17 mouse cellular contexts compared by ENCODE assay signal in genomic region chr2:12054165-12054500, GRCm38 (mm10).
A peak's percentile ranks its signal among the peaks of the same experiment; 100 is the strongest.
DNase-seq lines count a peak whose midpoint lies in the region; ATAC-seq and TF ChIP-seq lines count a peak whose summit lies in the region.
"Had no signal": no experiment of that assay in that cellular context is flagged by ENCODE, and none has a peak within 500 bp of the region (broad histone marks: within the 10 kb centered on the region; RNA-seq: fewer than 3 reads in every experiment).

No protein-coding gene starts in this region.

- H3K27ac ChIP-seq in heart, embryonic 14.5 days (replicated peaks in 1 of 2; ENCODE audit: control insufficient read depth in 1 of 2, insufficient read depth in 1 of 2, low read depth in 2 of 2, low read length in 2 of 2) = peak overlapping the region; percentile 44 to 64; a peak in 3 of 4 replicates
- no peak overlapping the region for H3K27ac ChIP-seq in limb, embryonic 11.5 days (replicated peaks; ENCODE audit: low read depth, low read length)
- H3K27ac ChIP-seq in limb, embryonic 10.5 days = no peak overlapping the region
- H3K27ac ChIP-seq in bone marrow macrophage, adult 2 months (ENCODE audit: insufficient read depth, low read depth, low read length) = 0 out of 2 replicates have a peak overlapping the region, but pooled peaks have one; percentile 94
- H3K27ac ChIP-seq in liver, embryonic 12.5 days = no peak overlapping the region
- H3K27ac ChIP-seq: hindbrain, embryonic 12.5 days; limb, embryonic 12.5 days; midbrain, embryonic 10.5 days had no signal

- ATAC-seq in heart, embryonic 14.5 days (ENCODE audit: insufficient number of reproducible peaks, insufficient read depth, low FRiP score, low read depth) = no peak
- ATAC-seq in limb, embryonic 11.5 days (ENCODE audit: insufficient number of reproducible peaks, low FRiP score, low TSS enrichment, low read depth) = no peak
- no peak for ATAC-seq in liver, embryonic 12.5 days
- ATAC-seq: forebrain, postnatal 0 days had no signal

- 37% methylated on average over 3 of the region's 3 CpGs for WGBS in heart, embryonic 14.5 days
- WGBS in limb, embryonic 11.5 days = 53% methylated on average over 3 of the region's 3 CpGs
- WGBS in limb, embryonic 10.5 days = 51% methylated on average over 3 of the region's 3 CpGs
- 28% methylated on average over 3 of the region's 3 CpGs for WGBS in liver, embryonic 12.5 days (ENCODE audit: insufficient replicate concordance)

- TF ChIP-seq POLR2A in bone marrow macrophage, adult 2 months (IDR thresholded peaks at IDR 0.05; ENCODE audit: borderline replicate concordance, low read depth, low read length) = no peak

- H3K9ac ChIP-seq in heart, embryonic 14.5 days (ENCODE audit: low read length) = no peak overlapping the region
- H3K9ac ChIP-seq in limb, embryonic 11.5 days (ENCODE audit: low read length) = no peak overlapping the region
- H3K9ac ChIP-seq in liver, embryonic 12.5 days = no peak overlapping the region
- H3K9ac ChIP-seq: forebrain, postnatal 0 days; hindbrain, embryonic 12.5 days; limb, embryonic 12.5 days; liver, embryonic 13.5 days; lung, embryonic 14.5 days had no signal

- no peaks in the 10 kb centered on the region for H3K27me3 ChIP-seq in heart, embryonic 14.5 days (ENCODE audit: control insufficient read depth, insufficient read depth, low read length)
- H3K27me3 ChIP-seq in limb, embryonic 11.5 days (ENCODE audit: control insufficient read depth, insufficient read depth, low read length) = no peaks in the 10 kb centered on the region
- peaks cover 6% of the 10 kb centered on the region; the same call in 1 of the 2 replicates for H3K27me3 ChIP-seq in limb, embryonic 10.5 days (ENCODE audit: low read depth, poor library complexity, severe bottlenecking)
- no peaks in the 10 kb centered on the region for H3K27me3 ChIP-seq in liver, embryonic 12.5 days (replicated peaks)
- H3K27me3 ChIP-seq: limb, embryonic 12.5 days; liver, embryonic 13.5 days had no signal

- intact Hi-C loops in heart, postnatal 14 days (cut with DNase I) = loop anchor here (5.0 kb wide), 1 partner anchor 248 kb away; the partner anchor contains the start of gene Itga8

- DNase-seq in heart, postnatal 14 days = no peak
- DNase-seq in limb, embryonic 11.5 days (ENCODE audit: low spot score) = peak; percentile 14
- no peak for DNase-seq in limb, embryonic 10.5 days (ENCODE audit: low spot score)
- no peak for DNase-seq in cerebellum, adult 9-11 months
- DNase-seq: cerebellum, adult 2 months; forebrain, postnatal 0 days; gastrocnemius, postnatal 36 days; kidney, adult 2 months; liver, embryonic 13.5 days; lung, postnatal 4 days had no signal

- H3K4me2 ChIP-seq in heart, embryonic 14.5 days (ENCODE audit: low read length) = no peak overlapping the region
- no peak overlapping the region for H3K4me2 ChIP-seq in limb, embryonic 11.5 days (ENCODE audit: low read depth, severe bottlenecking)
- H3K4me2 ChIP-seq in liver, embryonic 12.5 days = no peak overlapping the region
- H3K4me2 ChIP-seq: hindbrain, embryonic 12.5 days; limb, embryonic 12.5 days; liver, embryonic 13.5 days; lung, embryonic 14.5 days had no signal

- H3K4me3 ChIP-seq in heart, embryonic 14.5 days (ENCODE audit: control insufficient read depth in 1 of 2, insufficient read depth in 1 of 2, low read depth in 1 of 2, low read length in 2 of 2) = no peak overlapping the region
- H3K4me3 ChIP-seq in limb, embryonic 11.5 days (ENCODE audit: low read depth, low read length) = no peak overlapping the region
- no peak overlapping the region for H3K4me3 ChIP-seq in limb, embryonic 10.5 days
- no peak overlapping the region for H3K4me3 ChIP-seq in bone marrow macrophage, adult 2 months (ENCODE audit: insufficient read depth, low read length)
- no peak overlapping the region for H3K4me3 ChIP-seq in liver, embryonic 12.5 days
- H3K4me3 ChIP-seq: hindbrain, embryonic 12.5 days; limb, embryonic 12.5 days; liver, embryonic 13.5 days; midbrain, embryonic 10.5 days had no signal

- H3K9me3 ChIP-seq in heart, embryonic 14.5 days (ENCODE audit: control insufficient read depth, low read length) = no peaks in the 10 kb centered on the region
- H3K9me3 ChIP-seq in limb, embryonic 11.5 days (ENCODE audit: control insufficient read depth, low read length) = no peaks in the 10 kb centered on the region
- no peaks in the 10 kb centered on the region for H3K9me3 ChIP-seq in limb, embryonic 10.5 days (replicated peaks)
- H3K9me3 ChIP-seq in liver, embryonic 12.5 days (replicated peaks) = no peaks in the 10 kb centered on the region
- H3K9me3 ChIP-seq: hindbrain, embryonic 12.5 days; limb, embryonic 12.5 days; liver, embryonic 13.5 days; midbrain, embryonic 10.5 days had no signal

- peaks cover 3 to 8% of the 10 kb centered on the region in 2 experiments; a peak in 3 of 4 replicates for H3K4me1 ChIP-seq in heart, embryonic 14.5 days (ENCODE audit: control insufficient read depth in 2 of 2, insufficient read depth in 2 of 2, low read length in 2 of 2)
- no peaks in the 10 kb centered on the region for H3K4me1 ChIP-seq in limb, embryonic 11.5 days (ENCODE audit: control insufficient read depth, insufficient read depth, low read length)
- H3K4me1 ChIP-seq in limb, embryonic 10.5 days = peaks cover 6% of the 10 kb centered on the region; the same call in 1 of the 2 replicates
- H3K4me1 ChIP-seq in bone marrow macrophage, adult 2 months (ENCODE audit: control insufficient read depth, insufficient read depth, low read length) = peaks cover 27% of the 10 kb centered on the region
- H3K4me1 ChIP-seq in liver, embryonic 12.5 days = no peaks in the 10 kb centered on the region
- H3K4me1 ChIP-seq: hindbrain, embryonic 12.5 days; liver, embryonic 13.5 days; midbrain, embryonic 10.5 days had no signal

- H3K36me3 ChIP-seq in heart, embryonic 14.5 days (ENCODE audit: control insufficient read depth, insufficient read depth, low read length) = no peaks in the 10 kb centered on the region
- H3K36me3 ChIP-seq in limb, embryonic 11.5 days (ENCODE audit: control insufficient read depth, insufficient read depth, low read length) = no peaks in the 10 kb centered on the region
- H3K36me3 ChIP-seq in limb, embryonic 10.5 days = no peaks in the 10 kb centered on the region
- no peaks in the 10 kb centered on the region for H3K36me3 ChIP-seq in liver, embryonic 12.5 days
- H3K36me3 ChIP-seq: hindbrain, embryonic 12.5 days; limb, embryonic 12.5 days; liver, embryonic 13.5 days; midbrain, embryonic 10.5 days had no signal

- TF ChIP-seq CTCF in bone marrow macrophage, adult 2 months (IDR thresholded peaks at IDR 0.05; ENCODE audit: low read depth, low read length) = no peak

Comparison
In these comparisons a context has a peak if more than half of its experiments do, and no peak if none do; other contexts are left out.
1. H3K27ac ChIP-seq: peak in heart, embryonic 14.5 days (2 of 2) and bone marrow macrophage, adult 2 months (single experiment); none in limb, embryonic 11.5 days (single experiment), limb, embryonic 10.5 days (single experiment) and liver, embryonic 12.5 days (single experiment).